Mouse (Mus musculus): ENCODE results near the gene Dnajc5g.

The Dnajc5g gene

DNA sequence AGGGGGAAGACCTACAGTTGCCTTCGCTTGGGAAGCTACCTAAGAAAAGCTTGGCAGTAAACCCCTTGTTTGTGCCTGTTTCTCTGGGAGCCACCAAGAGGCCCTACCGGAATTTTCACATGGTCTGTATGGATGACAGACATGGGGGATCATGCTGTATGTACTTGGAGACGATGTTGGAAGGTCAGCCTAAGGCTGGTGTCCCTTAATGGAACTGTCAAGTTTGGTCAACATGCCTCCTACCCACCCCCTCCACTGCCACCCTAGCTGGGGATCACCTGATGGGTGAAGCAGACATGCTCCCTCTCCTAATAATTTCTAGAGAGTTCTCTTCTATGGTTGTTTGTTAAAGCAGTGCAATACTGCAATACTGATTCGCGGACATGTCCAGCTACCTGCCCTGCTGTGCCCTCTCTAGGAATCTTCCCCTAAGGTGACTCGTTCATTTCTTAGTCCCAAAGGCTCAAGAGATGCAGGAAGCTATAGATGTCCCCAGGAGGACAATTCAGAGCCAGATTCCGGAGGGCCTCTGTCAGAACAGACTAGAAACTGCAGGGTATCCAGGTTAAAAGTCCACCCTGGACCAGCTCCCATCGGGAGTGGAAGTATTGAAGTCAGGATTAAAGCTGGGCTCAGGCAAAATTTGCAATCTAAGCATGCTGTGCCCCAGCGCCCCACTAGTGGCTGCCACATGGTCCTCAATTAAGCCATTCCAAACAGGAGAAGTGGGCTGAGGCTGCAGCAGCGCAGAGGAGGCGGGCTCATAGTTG, 10.2 kb upstream of the Dnajc5g start:
- in situ Hi-C loops (cut with MboI; ENCODE audit: low sequenced_read_pairs): no loop called here

DNA sequence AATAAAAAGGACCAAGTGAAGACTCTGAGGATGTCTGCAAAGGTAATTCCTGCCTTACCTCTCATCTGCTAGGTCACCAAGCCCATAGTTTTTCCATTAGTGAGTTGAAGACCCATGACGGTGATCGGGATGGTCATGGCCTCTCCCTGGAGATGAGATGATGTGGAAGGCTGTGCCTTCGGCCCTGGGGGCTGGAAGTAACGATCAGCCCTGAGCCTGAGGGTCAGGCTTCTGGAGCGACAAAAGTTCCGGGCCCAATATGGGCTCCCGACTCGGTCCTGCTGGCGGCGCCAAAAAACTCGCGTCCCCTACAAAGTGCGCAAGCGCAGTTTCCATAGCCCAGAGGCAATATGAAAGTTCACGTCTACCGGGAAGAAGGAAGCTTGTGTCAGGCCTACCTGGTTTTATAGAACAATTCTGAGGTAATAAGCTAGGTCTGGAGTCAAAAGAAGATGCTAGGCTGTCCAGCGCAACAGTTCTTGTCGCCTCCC, 2.0 kb downstream of the Dnajc5g start, which contains the start of gene Slc30a3:
Gene Slc30a3 (minus strand): TSS at position 238 of the 491 bp plus-strand sequence.
- in situ Hi-C loops (cut with MboI; ENCODE audit: low sequenced_read_pairs): no loop called here

DNA sequence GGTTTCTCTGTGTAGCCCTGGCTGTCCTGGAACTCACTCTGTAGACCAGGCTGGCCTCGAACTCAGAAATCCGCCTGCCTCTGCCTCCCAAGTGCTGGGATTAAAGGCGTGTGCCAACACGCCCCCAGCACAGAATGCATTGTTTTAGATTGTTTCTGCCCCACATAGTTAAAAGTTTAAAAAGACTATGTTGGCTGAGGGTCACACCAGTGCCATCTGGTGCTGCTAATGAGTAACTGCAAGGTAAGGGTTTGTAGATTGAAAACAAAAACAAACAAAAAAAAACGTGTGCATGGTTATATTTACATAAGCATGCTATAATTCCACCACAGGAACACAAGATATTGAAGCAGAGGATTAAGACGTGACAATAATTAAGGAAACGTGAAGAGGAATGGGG, 4.7 kb downstream of the Dnajc5g start:
- in situ Hi-C loops (cut with MboI; ENCODE audit: low sequenced_read_pairs): no loop called here

DNA sequence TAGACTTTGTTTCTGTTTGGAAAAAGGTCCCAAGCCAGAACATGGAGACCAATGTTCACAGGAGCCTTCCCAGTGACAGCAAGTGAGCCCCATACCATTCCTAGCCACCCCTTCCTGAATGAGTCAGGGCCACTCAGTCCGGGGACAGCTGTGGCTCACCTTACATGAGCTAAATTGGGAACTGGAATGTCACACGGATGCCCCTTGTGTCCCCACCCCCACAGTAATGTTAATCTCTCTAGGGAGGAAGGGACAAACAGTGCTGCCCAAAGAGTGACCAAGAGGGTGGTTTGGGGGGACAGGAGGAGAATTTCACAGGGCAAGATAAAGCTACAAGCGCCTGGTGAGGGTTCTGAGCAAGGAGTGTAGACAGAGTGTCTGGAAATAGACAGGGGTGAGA, 10.3 kb downstream of the Dnajc5g start, which contains the start of gene Trim54:
Gene Trim54 (plus strand): TSS at position 359 of the 400 bp plus-strand sequence.
- in situ Hi-C loops (cut with MboI; ENCODE audit: low sequenced_read_pairs): no loop called here

DNA sequence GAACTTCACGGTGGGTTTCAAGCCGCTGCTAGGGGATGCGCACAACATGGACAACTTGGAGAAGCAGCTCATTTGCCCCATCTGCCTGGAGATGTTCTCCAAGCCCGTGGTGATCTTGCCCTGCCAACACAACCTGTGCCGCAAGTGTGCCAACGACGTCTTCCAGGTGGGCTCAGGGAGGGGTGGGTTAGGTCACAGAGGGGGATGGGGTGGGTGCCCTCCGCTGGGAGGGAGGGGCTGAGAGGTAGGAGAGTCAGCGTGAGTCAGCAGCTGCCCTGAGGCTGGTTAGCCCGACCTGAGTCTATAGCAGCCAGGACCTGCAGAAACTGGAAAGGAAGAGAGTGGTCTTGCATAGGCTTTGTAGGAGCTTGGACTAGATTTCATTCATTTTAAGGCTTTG, 10.8 kb downstream of the Dnajc5g start:
- in situ Hi-C loops (cut with MboI; ENCODE audit: low sequenced_read_pairs): no loop called here

DNA sequence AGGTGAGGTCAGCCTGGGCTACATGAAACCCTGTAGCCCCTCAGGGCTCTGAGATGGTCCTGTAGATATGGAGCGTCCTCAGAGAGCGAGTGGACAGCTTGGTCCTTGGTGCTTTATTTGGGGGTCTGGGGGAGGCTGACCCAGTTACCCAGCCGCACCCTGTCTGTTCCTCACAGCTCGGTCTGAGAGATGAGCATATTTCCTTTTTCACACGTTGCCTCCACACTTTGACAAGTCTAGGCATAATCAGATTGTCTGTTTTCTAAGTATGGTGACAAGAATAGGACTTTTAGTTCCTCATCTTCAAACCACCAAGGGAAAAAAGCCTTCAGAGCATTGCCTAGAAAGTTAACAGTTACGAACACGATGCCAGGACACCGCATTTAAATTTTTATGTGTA, 15.0 kb downstream of the Dnajc5g start:
- in situ Hi-C loops (cut with MboI; ENCODE audit: low sequenced_read_pairs): no loop called here

DNA sequence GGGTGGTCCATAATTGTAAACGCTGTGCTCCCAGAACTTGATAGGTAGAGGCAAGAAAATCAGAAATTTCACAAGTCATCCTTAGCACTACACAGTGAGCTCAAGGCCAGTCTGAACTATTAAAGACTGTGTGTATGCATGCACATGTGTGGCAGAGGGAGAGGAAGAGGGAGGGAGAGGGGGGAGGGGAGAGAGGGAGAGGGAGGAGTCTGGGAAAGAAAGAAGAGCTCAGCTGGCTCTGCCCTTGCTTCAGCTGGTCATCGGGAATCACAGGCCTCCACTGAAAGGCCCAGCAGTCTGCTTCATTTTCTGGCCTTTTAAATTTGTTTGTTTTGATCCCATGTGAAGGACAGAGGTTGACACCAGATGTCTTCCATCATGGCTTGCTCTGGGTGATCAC, 17.4 kb downstream of the Dnajc5g start:
- in situ Hi-C loops (cut with MboI; ENCODE audit: low sequenced_read_pairs): no loop called here

DNA sequence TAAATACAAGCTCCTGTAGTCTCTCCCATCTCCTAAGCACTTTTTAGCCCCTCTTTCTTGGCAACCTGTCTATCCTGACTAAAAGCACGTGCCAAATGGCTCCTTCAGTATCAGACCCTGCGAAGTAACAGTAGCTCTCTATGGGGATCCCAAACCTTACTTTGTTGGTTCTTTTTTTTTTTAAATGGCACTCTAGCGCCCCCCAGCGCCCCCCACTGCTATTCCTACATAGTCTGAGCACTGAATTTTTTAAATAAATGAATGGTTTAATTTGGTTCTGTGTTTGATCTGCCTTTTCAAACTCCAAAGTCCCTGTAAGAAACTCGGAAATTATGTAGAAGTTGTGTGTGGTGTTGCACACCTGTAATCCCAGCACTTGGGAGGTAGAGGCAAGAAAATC, 20.0 kb downstream of the Dnajc5g start:
- in situ Hi-C loops (cut with MboI; ENCODE audit: low sequenced_read_pairs): no loop called here

DNA sequence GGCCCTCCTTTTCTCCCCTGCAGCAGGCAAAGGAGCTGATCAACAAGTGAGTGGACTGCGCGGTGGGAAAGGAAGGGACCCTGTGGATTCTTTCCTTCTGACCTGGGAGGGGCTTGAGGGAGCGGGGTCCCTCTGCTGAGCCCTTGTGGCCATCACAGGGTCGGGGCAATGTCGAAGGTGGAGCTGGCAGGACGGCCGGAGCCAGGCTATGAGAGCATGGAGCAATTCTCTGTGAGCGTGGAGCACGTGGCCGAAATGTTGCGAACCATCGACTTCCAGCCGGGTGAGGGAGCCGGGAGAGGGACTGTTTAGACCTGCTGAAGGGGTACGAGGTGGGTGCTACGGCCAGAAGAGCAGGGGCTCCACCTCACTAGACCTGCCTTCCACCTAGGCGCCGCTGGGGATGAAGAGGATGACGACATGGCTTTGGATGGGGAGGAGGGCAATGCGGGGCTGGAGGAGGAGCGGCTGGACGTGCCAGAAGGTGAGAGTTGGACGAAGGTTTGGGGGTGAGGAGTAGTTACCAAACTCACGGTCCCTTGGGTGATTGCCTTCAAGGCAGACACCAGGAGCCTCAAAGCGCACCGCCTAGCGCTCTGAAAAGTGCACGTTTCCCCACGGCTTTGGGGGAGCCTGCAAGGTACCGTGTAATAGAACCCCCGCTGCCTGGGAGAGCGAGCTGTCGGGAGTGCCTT, 30.8 kb downstream of the Dnajc5g start:
- in situ Hi-C loops (cut with MboI; ENCODE audit: low sequenced_read_pairs): no loop called here

DNA sequence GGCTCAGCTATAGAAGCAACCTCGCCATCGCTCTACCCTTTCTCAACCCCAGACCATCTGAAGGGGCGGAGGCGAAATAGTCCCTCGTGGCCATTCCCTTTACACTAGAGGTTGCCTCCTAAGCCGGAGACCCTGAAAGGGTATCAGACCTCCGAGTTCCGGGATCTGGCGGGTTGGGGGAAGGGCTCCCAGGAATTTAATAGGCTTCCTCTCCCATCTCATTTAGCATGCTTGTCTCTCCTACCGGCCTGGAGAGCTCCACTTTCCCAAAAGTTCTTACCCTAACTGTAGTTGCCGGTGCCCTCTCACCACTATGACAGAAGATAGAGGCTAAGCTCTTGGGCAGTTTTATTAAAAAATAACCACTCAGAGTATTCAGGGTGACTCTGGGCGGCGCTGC, 31.6 kb downstream of the Dnajc5g start:
- in situ Hi-C loops (cut with MboI; ENCODE audit: low sequenced_read_pairs): no loop called here

DNA sequence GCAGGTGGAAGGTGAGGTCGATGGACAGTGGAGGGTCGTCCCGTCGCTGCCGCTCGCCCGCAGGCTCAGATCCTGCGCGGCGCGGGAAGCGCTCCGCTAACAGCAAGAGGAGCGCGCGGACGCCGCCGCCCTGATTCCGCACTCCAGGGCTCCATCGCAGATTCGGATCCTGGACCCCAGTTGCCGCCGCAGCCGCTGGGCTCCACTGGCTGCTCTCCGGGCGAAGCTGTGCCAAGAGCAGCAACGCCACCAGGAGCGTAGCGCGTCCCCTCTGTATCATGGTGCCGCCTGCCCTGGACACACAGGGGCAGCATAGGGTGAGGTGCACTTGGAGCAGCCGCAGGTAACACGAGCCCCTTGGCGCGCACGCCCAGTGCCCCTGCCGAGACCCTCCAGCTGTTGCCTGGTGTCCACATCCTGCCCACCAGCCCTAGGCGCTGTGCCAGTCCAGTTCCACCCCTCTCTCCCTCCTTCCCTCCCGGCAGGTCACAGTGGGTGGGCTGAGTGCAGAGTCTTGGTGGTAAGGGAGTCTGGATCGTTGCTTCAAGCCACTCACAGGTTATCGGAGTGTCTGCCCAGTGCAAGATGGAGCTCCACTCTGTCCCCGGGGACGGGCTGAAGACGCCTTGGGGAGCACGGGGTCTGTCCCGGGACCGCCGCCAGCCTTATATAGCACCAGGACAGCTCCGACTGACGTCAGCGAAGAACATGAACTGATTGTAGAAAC, 32.3 kb downstream of the Dnajc5g start, which contains the start of gene Ucn:
Gene Ucn (minus strand): TSS at position 589 of the 727 bp plus-strand sequence.
- in situ Hi-C loops (cut with MboI; ENCODE audit: low sequenced_read_pairs): no loop called here

DNA sequence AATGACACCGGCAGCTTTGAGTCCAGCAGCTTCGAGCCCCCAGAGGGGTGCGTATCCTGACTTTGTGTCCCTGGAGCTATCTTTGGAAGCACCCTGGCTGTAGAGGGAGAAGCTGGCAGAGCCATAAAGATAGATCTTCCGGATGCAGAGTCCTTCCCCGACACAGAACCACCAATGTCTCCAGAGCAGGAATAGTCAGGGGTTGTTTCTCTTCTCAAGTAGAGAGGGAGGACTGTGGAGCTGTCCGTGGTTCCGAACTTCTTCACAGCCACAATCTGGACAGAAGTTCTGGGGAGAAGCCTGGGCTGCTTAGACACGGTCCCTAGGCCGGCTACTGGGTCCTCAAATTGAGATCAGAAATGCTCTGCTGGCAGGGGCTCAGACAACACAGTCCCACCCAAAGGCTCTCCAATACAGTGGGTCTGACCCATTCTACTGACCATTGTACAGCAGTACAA, 32.9 kb downstream of the Dnajc5g start:
- in situ Hi-C loops (cut with MboI; ENCODE audit: low sequenced_read_pairs): no loop called here

DNA sequence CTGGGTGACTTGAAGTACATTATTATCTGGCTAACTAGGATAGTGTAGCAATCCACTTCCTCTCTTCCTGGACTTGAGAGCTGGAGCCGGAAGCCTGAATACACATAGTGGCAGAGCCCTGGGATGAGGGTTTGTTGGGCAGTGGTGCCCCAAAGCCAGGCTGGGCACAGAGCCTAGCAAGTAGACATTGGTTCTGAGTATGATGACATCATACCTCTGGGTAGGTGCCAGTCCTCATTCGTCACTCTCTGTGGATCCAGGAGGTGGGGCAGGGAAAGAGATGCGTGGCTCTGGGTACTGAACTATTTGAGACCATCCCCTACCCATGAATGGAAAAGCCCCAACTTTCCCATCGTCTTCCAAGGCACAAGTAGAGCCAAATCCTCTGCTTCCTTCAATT, 43.7 kb downstream of the Dnajc5g start:
- in situ Hi-C loops (cut with MboI; ENCODE audit: low sequenced_read_pairs): no loop called here

DNA sequence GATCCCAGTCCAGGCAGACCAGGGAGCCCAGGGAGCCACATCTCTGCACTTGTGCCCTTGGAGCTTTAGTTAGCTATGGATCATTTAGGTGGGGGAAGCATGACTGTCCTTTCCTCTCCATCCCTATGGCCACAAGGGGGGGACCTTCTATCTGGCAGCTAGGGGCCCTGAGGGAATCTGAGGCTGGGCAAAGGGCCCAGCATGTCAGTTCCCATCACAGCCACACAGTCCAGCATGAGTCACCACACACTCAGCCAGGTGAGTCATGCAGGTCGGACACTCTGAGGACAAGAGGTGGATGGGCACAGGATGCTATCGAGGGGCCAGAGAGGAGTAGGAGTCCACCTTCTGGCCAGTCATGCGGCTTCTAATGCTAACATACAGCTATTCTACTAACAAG, 45.7 kb downstream of the Dnajc5g start:
- in situ Hi-C loops (cut with MboI; ENCODE audit: low sequenced_read_pairs): no loop called here

DNA sequence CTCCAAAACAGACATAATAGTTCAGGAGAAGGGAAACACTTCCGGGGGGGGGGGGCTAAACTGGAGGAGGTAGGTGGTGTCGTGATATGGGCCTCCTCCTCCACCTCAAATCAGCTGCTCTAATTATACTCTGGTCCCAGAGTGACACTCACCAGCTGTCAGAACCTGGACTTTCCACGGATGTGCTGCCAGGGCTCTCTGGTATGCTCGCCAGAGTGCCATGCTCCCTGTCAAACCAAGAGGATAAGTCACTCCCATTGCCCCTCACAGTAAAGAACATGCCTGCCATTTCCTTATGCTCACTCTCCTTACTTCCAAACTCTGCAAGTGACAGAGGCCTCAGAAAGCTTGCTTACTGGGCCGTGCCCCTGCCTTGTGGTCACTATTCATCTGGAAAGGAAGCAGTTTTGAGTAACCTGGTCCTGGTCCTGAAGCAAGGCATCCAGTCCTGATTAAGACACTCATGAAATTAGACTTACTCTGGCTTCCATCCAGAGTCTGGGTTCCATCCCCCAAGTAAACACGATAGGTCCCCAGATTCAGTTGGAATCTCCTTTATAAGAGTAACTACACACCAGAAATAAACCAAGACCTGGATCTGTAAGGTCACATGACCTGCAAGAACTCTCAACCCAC, 47.5 kb downstream of the Dnajc5g start:
- in situ Hi-C loops (cut with MboI; ENCODE audit: low sequenced_read_pairs): no loop called here

DNA sequence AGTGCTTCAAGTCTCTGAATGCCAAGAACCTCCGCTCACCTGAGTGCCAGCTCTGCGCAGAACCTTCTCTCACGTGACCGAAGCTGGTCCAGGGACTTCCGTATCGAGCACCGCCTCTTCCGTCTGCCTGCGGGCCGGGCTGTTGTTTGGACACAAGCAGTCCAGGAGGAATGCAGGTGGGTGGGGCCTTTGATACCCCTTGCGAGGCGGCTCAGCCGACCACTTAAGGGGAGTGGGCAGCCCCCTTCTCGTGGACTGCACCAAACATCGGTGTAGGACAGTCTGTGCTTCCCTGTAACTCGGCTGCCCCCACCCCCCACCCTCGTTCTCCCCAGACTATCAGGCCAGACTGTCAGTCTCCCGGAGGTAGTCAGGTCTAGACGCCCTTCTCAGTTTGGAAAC, 48.1 kb downstream of the Dnajc5g start, which contains the start of gene Mpv17:
Gene Mpv17 (minus strand): TSS at position 100 of the 402 bp plus-strand sequence.
- in situ Hi-C loops (cut with MboI; ENCODE audit: low sequenced_read_pairs): no loop called here
